9 mouse cellular contexts compared by ENCODE assay signal in the genomic region with DNA sequence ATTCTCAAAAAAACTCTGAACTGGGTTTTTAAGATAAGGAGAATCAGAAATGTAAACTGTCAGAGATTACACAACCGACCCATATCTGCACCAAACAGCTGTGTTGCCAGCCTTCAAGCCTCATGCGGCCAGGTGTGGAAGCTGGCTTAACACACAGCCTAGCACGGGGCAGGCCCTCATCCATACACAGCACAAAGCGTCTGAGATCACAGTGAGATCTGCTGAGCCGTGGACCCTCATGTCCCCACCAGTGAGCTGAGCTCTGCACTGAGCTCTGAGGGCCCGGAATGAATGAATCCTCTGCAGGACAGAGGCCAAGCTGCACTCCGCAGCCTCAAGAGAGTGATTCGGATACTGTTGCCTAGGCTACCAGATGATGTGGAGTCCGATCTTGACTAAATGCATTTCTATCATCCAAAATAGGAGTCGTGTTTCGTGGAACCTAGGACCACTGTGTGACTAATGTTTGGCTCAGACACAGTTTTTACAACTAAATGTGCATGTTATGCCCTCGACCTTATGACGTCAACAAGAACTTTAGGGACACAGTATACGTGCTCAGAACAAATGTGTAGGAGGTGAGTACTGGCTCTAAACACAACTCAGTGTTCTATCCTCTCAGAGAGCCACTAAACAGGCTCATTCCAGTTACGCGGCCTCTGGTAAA. TPM values are rescaled to one million over a fixed set of nuclear protein-coding genes. Genes with fewer than 3 reads are reported as not detected.
DNase-seq lines count a peak whose midpoint lies in the region; ATAC-seq and TF ChIP-seq lines count a peak whose summit lies in the region.
"Had no signal": no experiment of that assay in that cellular context is flagged by ENCODE, and none has a peak within 500 bp of the region (broad histone marks: within the 10 kb centered on the region; RNA-seq: fewer than 3 reads in every experiment).

No protein-coding gene starts in this region.

- DNase-seq in frontal cortex, postnatal 14 days (ENCODE audit: low spot score in 2 of 2): no peak
- DNase-seq in thymus, postnatal 10 days (ENCODE audit: low spot score in 2 of 2): peak; percentile 16 to 19
- DNase-seq in thymus, adult 2 months: no peak
- DNase-seq in liver, postnatal 0 days: no peak
- no peak for DNase-seq in T-cell, adult 2 months (ENCODE audit: low spot score)
- DNase-seq in spleen, postnatal 14 days (ENCODE audit: low spot score in 2 of 2): no peak
- no peak for DNase-seq in ovary, postnatal 10 days (ENCODE audit: low spot score)

- peak; percentile 90 for TF ChIP-seq EP300 in liver, postnatal 0 days (IDR thresholded peaks at IDR 0.05; ENCODE audit: low read depth)

- H3K4me1 ChIP-seq in thymus, adult 2 months (replicated peaks; ENCODE audit: control insufficient read depth, insufficient read depth, low read length): peaks cover 3% of the 10 kb centered on the region; the same call in 1 of the 2 replicates
- H3K4me1 ChIP-seq in liver, postnatal 0 days (ENCODE audit: insufficient read depth): peaks cover 12% of the 10 kb centered on the region

- no peak overlapping the region for H3K27ac ChIP-seq in thymus, adult 2 months (ENCODE audit: control insufficient read depth, insufficient read depth, low read length)
- H3K27ac ChIP-seq in liver, postnatal 0 days (ENCODE audit: low read depth): peak overlapping the region; percentile 91
- H3K27ac ChIP-seq: embryonic facial prominence, embryonic 15.5 days had no signal

- H3K9ac ChIP-seq in liver, postnatal 0 days (replicated peaks): no peak overlapping the region; the same call in 1 of the 2 replicates
- H3K9ac ChIP-seq: embryonic facial prominence, embryonic 15.5 days had no signal

- H3K36me3 ChIP-seq in thymus, adult 2 months (ENCODE audit: control insufficient read depth, insufficient read depth, low read length): peaks cover 6% of the 10 kb centered on the region
- peaks cover 22% of the 10 kb centered on the region for H3K36me3 ChIP-seq in liver, postnatal 0 days (replicated peaks; ENCODE audit: insufficient read depth, low read length)

- WGBS in thymus, adult 2 months: 84% methylated on average over 16 of the region's 16 CpGs
- 54% methylated on average over 16 of the region's 16 CpGs for WGBS in liver, postnatal 0 days (ENCODE audit: insufficient replicate concordance)

- no peak overlapping the region for H3K4me2 ChIP-seq in liver, postnatal 0 days (ENCODE audit: low read depth, low read length)
- H3K4me2 ChIP-seq: embryonic facial prominence, embryonic 15.5 days had no signal

- H3K27me3 ChIP-seq in thymus, adult 2 months (ENCODE audit: control insufficient read depth, insufficient read depth, low read length): no peaks in the 10 kb centered on the region
- H3K27me3 ChIP-seq in liver, postnatal 0 days (ENCODE audit: insufficient read depth, low read length): no peaks in the 10 kb centered on the region
- H3K27me3 ChIP-seq: embryonic facial prominence, embryonic 15.5 days had no signal

- H3K4me3 ChIP-seq in thymus, adult 2 months (ENCODE audit: control insufficient read depth, insufficient read depth, low read length): no peak overlapping the region
- no peak overlapping the region for H3K4me3 ChIP-seq in liver, postnatal 0 days (ENCODE audit: low read depth, low read length)
- H3K4me3 ChIP-seq: embryonic facial prominence, embryonic 15.5 days had no signal

- no peak for TF ChIP-seq CTCF in thymus, adult 2 months (IDR thresholded peaks at IDR 0.05; ENCODE audit: borderline replicate concordance, control insufficient read depth, extremely low read depth, insufficient read depth, low read length, poor library complexity)
- no peak for TF ChIP-seq CTCF in liver, postnatal 0 days (IDR thresholded peaks at IDR 0.05; ENCODE audit: low read depth)

- no peak for TF ChIP-seq POLR2A in thymus, adult 2 months (IDR thresholded peaks at IDR 0.05; ENCODE audit: control insufficient read depth, extremely low read depth, insufficient read depth, low read length, poor library complexity)

- ATAC-seq in frontal cortex, adult (ENCODE audit: low TSS enrichment): peak; percentile 80
- ATAC-seq in liver, postnatal 0 days: peak; percentile 75

- H3K9me3 ChIP-seq in liver, postnatal 0 days (ENCODE audit: low read length): no peaks in the 10 kb centered on the region
- H3K9me3 ChIP-seq: embryonic facial prominence, embryonic 15.5 days had no signal

RNA-seq across cellular contexts. Expression of a gene that starts 27.6 kb away (rescaled TPM):
- polyA plus RNA-seq in thymus, adult 2 months (2012; rRNA removed): 18.1 and 21.9 TPM in 2 replicates
- polyA plus RNA-seq in liver, postnatal 0 days (2015; fragmentation: Nextera tagmentation; extraction: Ambion mirVana): 1.9 and 2.9 TPM in 2 replicates

Comparison
In these comparisons a context has a peak if more than half of its experiments do, and no peak if none do; other contexts are left out.
1. DNase-seq: peak in thymus, postnatal 10 days (2 of 2); none in frontal cortex, postnatal 14 days (0 of 2), thymus, adult 2 months (single experiment), liver, postnatal 0 days (single experiment), T-cell, adult 2 months (single experiment), spleen, postnatal 14 days (0 of 2) and ovary, postnatal 10 days (single experiment).